Mouse (Mus musculus): Measurements from ENCODE around the gene Tspo. TPM values are rescaled to one million over a fixed set of nuclear protein-coding genes. Genes with fewer than 3 reads are reported as not detected.

Gene Tspo
- polyA plus RNA-seq, 1 experiment from 2014 or later: 118 TPM

DNA sequence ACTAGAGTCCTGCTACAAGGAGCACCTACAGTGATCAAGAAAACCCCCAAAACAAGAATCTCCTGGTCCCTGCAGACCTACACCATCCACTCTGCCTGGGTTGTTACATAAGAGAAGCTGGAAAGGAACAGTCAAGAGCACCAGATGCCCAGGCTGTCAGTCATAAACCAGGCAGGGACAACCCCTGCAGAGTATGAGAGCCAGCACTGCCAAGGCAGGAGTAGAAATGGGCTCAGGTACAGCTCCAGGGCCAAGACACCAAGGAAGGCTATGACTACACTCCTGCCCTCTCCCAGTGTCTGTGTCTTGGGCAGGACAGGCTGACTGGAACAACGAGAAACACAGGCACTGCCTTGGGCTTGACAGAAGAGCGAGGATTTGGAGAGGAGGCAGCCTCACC is 13.3 kb upstream of the Tspo start:
- WGBS: 76% methylated on average over 2 of the region's 2 CpGs
- peaks cover 47% of the 10 kb centered on the region for H3K36me3 ChIP-seq
- H3K4me3 ChIP-seq (replicated peaks): no peak overlapping the region
- H3K27ac ChIP-seq: peak overlapping the region; percentile 51; the same call in 1 of the 2 replicates
- H3K27me3 ChIP-seq (replicated peaks): no peaks in the 10 kb centered on the region
- H3K4me2 ChIP-seq: no peak overlapping the region
- H3K9me3 ChIP-seq: no peaks in the 10 kb centered on the region
- ATAC-seq (ENCODE audit: insufficient read depth, low FRiP score, low read depth): no peak
- H3K4me1 ChIP-seq: peaks cover 9% of the 10 kb centered on the region; the same call in 1 of the 2 replicates
- no peak overlapping the region for H3K9ac ChIP-seq

GRCm38 (mm10) chr15:83553831-83554230 is 9.6 kb upstream of the Tspo start:
- no peak overlapping the region for H3K4me2 ChIP-seq
- peaks cover 9% of the 10 kb centered on the region; the same call in 1 of the 2 replicates for H3K4me1 ChIP-seq
- no peak for ATAC-seq (ENCODE audit: insufficient read depth, low FRiP score, low read depth)
- H3K9me3 ChIP-seq: no peaks in the 10 kb centered on the region
- H3K9ac ChIP-seq: no peak overlapping the region
- no peak overlapping the region for H3K27ac ChIP-seq
- H3K4me3 ChIP-seq (replicated peaks): no peak overlapping the region
- peaks cover 19% of the 10 kb centered on the region for H3K36me3 ChIP-seq
- no peaks in the 10 kb centered on the region for H3K27me3 ChIP-seq (replicated peaks)

- H3K4me3 ChIP-seq (replicated peaks): peak overlapping the region; percentile 78
- H3K4me1 ChIP-seq: peaks cover 9% of the 10 kb centered on the region; the same call in 1 of the 2 replicates
- peak; percentile 86 for ATAC-seq (ENCODE audit: insufficient read depth, low FRiP score, low read depth)
- WGBS: under 1% methylated on average over 73 of the region's 74 CpGs
- H3K27me3 ChIP-seq (replicated peaks): no peaks in the 10 kb centered on the region
- H3K27ac ChIP-seq: peak overlapping the region; percentile 86
- H3K9ac ChIP-seq: peak overlapping the region; percentile 93
- H3K4me2 ChIP-seq: peak overlapping the region; percentile 84
- no peaks in the 10 kb centered on the region for H3K9me3 ChIP-seq
- peaks cover 6% of the 10 kb centered on the region; the same call in 1 of the 2 replicates for H3K36me3 ChIP-seq
Observed at GRCm38 (mm10) chr15:83555161-83555974, 8.0 kb upstream of the Tspo start.

GRCm38 (mm10) chr15:83560941-83561477 is 2.4 kb upstream of the Tspo start:
- Histone ChIP-seq H3K9me3 (no peaks in the 10 kb centered on the region), H3K4me2 (no peak overlapping the region), H3K36me3 (no peaks in the 10 kb centered on the region), H3K27ac (no peak overlapping the region), H3K4me1 (peaks cover 17% of the 10 kb centered on the region), H3K4me3 (replicated peaks) (no peak overlapping the region), H3K9ac (no peak overlapping the region), H3K27me3 (replicated peaks) (no peaks in the 10 kb centered on the region)
- no peak for ATAC-seq (ENCODE audit: insufficient read depth, low FRiP score, low read depth)
- WGBS: 59% methylated on average over 5 of the region's 5 CpGs

DNA sequence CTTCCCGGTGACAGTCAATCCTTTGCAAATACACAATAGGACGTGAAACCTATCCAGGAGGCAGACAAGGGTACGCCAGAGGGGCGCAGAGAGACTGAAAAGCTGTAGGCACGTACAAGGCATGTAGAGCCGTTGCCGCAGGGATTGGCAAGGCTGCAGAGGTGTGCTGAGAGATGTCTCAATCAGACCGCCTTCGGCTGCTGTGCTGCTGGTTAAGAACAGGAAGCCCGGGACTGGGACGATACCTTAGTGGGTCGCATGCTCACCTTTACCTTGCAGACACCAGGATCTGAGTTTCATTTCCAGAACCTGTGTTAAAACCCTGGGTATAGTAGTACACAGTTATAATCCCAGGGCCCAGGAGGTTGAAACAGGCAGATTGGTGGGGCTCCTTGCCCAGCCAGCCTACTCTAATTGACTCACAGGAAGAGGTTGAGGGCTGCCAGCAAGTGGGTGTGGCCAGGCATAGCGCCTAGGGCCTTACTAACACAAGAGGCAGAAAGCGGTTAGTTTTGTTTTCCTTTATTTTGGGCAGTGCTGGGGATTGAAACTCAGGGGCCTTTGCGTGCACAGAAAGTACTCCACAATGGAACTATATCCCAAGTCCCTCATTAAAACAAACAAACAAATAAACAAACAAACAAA is 644 bp upstream of the Tspo start:
- no peaks in the 10 kb centered on the region for H3K27me3 ChIP-seq (replicated peaks)
- peak overlapping the region; percentile 96 for H3K4me2 ChIP-seq
- H3K9ac ChIP-seq: no peak overlapping the region
- H3K9me3 ChIP-seq: no peaks in the 10 kb centered on the region
- H3K4me1 ChIP-seq: peaks cover 17% of the 10 kb centered on the region
- ATAC-seq (ENCODE audit: insufficient read depth, low FRiP score, low read depth): peak; percentile 56; the same call in 1 of the 2 replicates
- H3K27ac ChIP-seq: peak overlapping the region; percentile 66
- peak overlapping the region; percentile 56 for H3K4me3 ChIP-seq (replicated peaks)
- no peaks in the 10 kb centered on the region for H3K36me3 ChIP-seq
- WGBS: 39% methylated on average over 15 of the region's 15 CpGs

GRCm38 (mm10) chr15:83563857-83564651 is 662 bp downstream of the Tspo start:
- Histone ChIP-seq H3K4me1 (peaks cover 17% of the 10 kb centered on the region), H3K27ac (peak overlapping the region; percentile 66), H3K27me3 (replicated peaks) (no peaks in the 10 kb centered on the region)

GRCm38 (mm10) chr15:83565434-83565833 is 2.0 kb downstream of the Tspo start:
- Histone ChIP-seq H3K9me3 (no peaks in the 10 kb centered on the region), H3K9ac (no peak overlapping the region), H3K4me2 (no peak overlapping the region), H3K27me3 (replicated peaks) (no peaks in the 10 kb centered on the region), H3K27ac (no peak overlapping the region), H3K36me3 (no peaks in the 10 kb centered on the region), H3K4me3 (replicated peaks) (no peak overlapping the region), H3K4me1 (peaks cover 17% of the 10 kb centered on the region)
- 69% methylated on average over 3 of the region's 3 CpGs for WGBS
- peak; percentile 74; the same call in 1 of the 2 replicates for ATAC-seq (ENCODE audit: insufficient read depth, low FRiP score, low read depth)

More at GRCm38 (mm10) chr15:83563857-83564651, 662 bp downstream of the Tspo start:
- peak overlapping the region; percentile 56 for H3K4me3 ChIP-seq (replicated peaks)
- H3K9ac ChIP-seq: peak overlapping the region; percentile 54; the same call in 1 of the 2 replicates
- WGBS: 2% methylated on average over 27 of the region's 27 CpGs
- no peaks in the 10 kb centered on the region for H3K9me3 ChIP-seq
- peak; percentile 50 for ATAC-seq (ENCODE audit: insufficient read depth, low FRiP score, low read depth)
- H3K36me3 ChIP-seq: no peaks in the 10 kb centered on the region
- H3K4me2 ChIP-seq: peak overlapping the region; percentile 96

DNA sequence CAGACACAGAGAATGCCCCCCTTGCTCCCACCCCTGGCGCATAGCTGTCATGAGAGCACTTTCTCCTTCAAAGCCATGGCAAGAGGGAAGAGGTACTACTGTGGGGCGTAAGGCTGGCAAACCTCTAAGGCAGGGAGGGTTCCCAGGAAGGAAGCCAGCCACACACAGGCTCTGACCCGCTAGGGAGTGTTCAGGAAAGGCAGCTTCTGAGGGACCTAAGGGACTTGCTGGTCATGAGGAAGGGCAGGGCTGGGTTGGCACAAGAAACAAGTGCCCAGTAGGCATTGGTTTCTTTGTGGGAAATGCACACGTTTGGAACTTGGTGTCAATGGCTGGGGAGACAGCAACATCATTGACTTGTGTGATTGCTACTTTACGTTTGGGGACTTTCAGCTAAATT is 2.6 kb downstream of the Tspo start:
- WGBS: 73% methylated on average over 5 of the region's 5 CpGs
- H3K4me3 ChIP-seq (replicated peaks): no peak overlapping the region
- no peak overlapping the region for H3K9ac ChIP-seq
- no peak for ATAC-seq (ENCODE audit: insufficient read depth, low FRiP score, low read depth)
- no peaks in the 10 kb centered on the region for H3K36me3 ChIP-seq
- no peaks in the 10 kb centered on the region for H3K27me3 ChIP-seq (replicated peaks)
- H3K27ac ChIP-seq: no peak overlapping the region
- H3K4me1 ChIP-seq: peaks cover 17% of the 10 kb centered on the region
- H3K4me2 ChIP-seq: no peak overlapping the region
- H3K9me3 ChIP-seq: no peaks in the 10 kb centered on the region

DNA sequence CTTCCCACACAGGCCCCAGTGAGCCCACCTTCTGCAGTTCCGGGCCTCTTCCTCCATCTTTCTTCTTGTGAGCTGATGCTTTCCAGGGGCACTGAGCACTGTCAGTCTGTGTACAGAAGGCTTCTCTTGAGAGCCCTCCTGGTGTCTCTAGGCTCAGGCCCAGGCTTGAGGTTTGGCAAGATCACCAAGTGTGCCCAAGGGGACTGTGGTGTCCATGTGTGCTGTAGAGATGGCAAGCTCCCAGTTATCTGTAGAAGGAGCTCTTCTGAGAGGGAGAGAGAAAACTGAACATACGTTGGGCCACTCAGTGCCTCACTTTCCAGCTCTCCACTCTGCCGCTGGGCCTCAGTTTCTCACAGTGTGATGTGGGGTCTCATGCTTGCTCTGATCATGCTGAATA is 4.3 kb downstream of the Tspo start:
- WGBS: 80% methylated on average over 3 of the region's 3 CpGs
- no peak overlapping the region for H3K27ac ChIP-seq

GRCm38 (mm10) chr15:83568544-83568943 is 5.2 kb downstream of the Tspo start:
- no peak for ATAC-seq (ENCODE audit: insufficient read depth, low FRiP score, low read depth)
- Histone ChIP-seq H3K4me3 (replicated peaks) (no peak overlapping the region), H3K36me3 (0 out of 2 replicates have a peak, but pooled peaks cover 2% of the 10 kb centered on the region), H3K27me3 (replicated peaks) (no peaks in the 10 kb centered on the region), H3K4me1 (peaks cover 9% of the 10 kb centered on the region), H3K4me2 (no peak overlapping the region), H3K27ac (no peak overlapping the region), H3K9me3 (no peaks in the 10 kb centered on the region), H3K9ac (no peak overlapping the region)
- WGBS: 94% methylated on average over 5 of the region's 5 CpGs

More for the DNA sequence above, 4.3 kb downstream of the Tspo start:
- Histone ChIP-seq H3K27me3 (replicated peaks) (no peaks in the 10 kb centered on the region), H3K36me3 (no peaks in the 10 kb centered on the region), H3K4me2 (no peak overlapping the region), H3K9me3 (no peaks in the 10 kb centered on the region), H3K4me3 (replicated peaks) (no peak overlapping the region), H3K9ac (no peak overlapping the region), H3K4me1 (peaks cover 15% of the 10 kb centered on the region)
- ATAC-seq (ENCODE audit: insufficient read depth, low FRiP score, low read depth): no peak

- Histone ChIP-seq H3K4me3 (replicated peaks) (no peak overlapping the region), H3K9me3 (no peaks in the 10 kb centered on the region), H3K36me3 (0 out of 2 replicates have a peak, but pooled peaks cover 5% of the 10 kb centered on the region), H3K4me2 (no peak overlapping the region), H3K27me3 (replicated peaks) (no peaks in the 10 kb centered on the region), H3K27ac (no peak overlapping the region), H3K9ac (no peak overlapping the region), H3K4me1 (no peaks in the 10 kb centered on the region)
- 56% methylated on average over 11 of the region's 11 CpGs for WGBS
- ATAC-seq (ENCODE audit: insufficient read depth, low FRiP score, low read depth): no peak
Observed at GRCm38 (mm10) chr15:83569682-83570081, 6.3 kb downstream of the Tspo start.

Measured in stomach, embryonic 15.5 days (tissue).